Mouse (Mus musculus) megakaryocyte, embryonic 14.5 days (primary cell): ENCODE data around the gene Tmem245.

ENCODE experiments used
- FLI1 ChIP-seq: IDR thresholded peaks from 2 replicates; pipeline ENCODE4 v1.6.1; 2012; ENCODE audit warnings: low read length, inconsistent platforms, mixed read lengths
- GATA1 ChIP-seq: IDR thresholded peaks from 3 replicates; pipeline ENCODE4 v1.6.1; 2012; ENCODE audit warnings: mixed read lengths, low read length, inconsistent platforms, borderline replicate concordance

GRCm38 (mm10) chr4:56944286-56944685, 3.0 kb downstream of the Tmem245 start:
- TF ChIP-seq GATA1 (no peak), FLI1 (no peak)
